Mouse (Mus musculus): ENCODE results near the gene Prp2. TPM values are rescaled to one million over a fixed set of nuclear protein-coding genes. Genes with fewer than 3 reads are reported as not detected.
"Not testable (repeated sequence)": the region's sequence is repeated elsewhere in the genome, so short reads cannot be mapped to it uniquely, and the experiment has no call there.

Prp2 gene
- not detected in 2 replicates for polyA plus RNA-seq (2011; ENCODE audit: insufficient read depth, insufficient read length, low replicate concordance, missing spikeins)

- H3K27ac ChIP-seq (ENCODE audit: control insufficient read depth, insufficient read depth, low read depth, low read length, poor library complexity); H3K4me3 ChIP-seq (replicated peaks; ENCODE audit: control insufficient read depth, low read depth, low read length); H3K4me1 ChIP-seq (ENCODE audit: control insufficient read depth, insufficient read depth, low read length): not testable (repeated sequence)
- WGBS = 66% methylated on average over 2 of the region's 2 CpGs
Observed at GRCm38 (mm10) chr6:132595613-132596012, at the start of gene Prp2. Prp2 (plus strand) TSS chr6:132595913.

DNA sequence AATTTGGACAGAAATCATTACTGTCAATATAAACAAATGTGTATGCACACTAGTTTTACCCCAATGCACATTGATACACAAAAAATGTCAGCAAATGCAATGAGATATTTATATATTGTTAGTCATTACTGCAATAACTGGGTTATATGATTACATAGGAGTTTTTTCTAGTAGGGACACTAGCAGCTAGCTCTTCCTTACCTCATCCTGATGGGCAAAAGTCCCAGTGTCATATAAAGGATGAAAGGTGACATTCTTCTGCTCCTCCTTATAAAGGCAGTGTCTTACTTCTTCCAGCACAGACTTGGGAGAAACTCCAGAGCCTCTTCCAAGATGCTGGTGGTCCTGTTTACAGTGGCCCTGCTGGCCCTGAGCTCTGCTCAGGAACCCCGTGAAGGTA lies 26.2 kb upstream of the Prp2 start, which contains the start of gene Prh1:
Prh1 (plus strand) TSS at position 301 of the 400 bp plus-strand sequence.
- WGBS = 68% methylated on average over 1 of the region's 1 CpGs
- not testable (repeated sequence) for H3K4me1 ChIP-seq (ENCODE audit: control insufficient read depth, insufficient read depth, low read length); H3K27ac ChIP-seq (ENCODE audit: control insufficient read depth, insufficient read depth, low read depth, low read length, poor library complexity); H3K4me3 ChIP-seq (replicated peaks; ENCODE audit: control insufficient read depth, low read depth, low read length)

- TF ChIP-seq CTCF (IDR thresholded peaks at IDR 0.05; ENCODE audit: control insufficient read depth, insufficient read depth, low read length) = no peak
- no peak for TF ChIP-seq POLR2A (IDR thresholded peaks at IDR 0.05; ENCODE audit: borderline replicate concordance, control insufficient read depth, low read depth, low read length)
- H3K4me3 ChIP-seq (replicated peaks; ENCODE audit: control insufficient read depth, low read depth, low read length) = no peak overlapping the region
- no peak overlapping the region for H3K27ac ChIP-seq (ENCODE audit: control insufficient read depth, insufficient read depth, low read depth, low read length, poor library complexity)
- H3K4me1 ChIP-seq (ENCODE audit: control insufficient read depth, insufficient read depth, low read length) = no peaks in the 10 kb centered on the region
Observed at GRCm38 (mm10) chr6:132649399-132649798, 53.7 kb downstream of the Prp2 start.

Other genes with a start within 250 kb of the Prp2 start
- not detected in 2 replicates for gene Gm8882, start 231.8 kb upstream of the Prp2 start, polyA plus RNA-seq (2011; ENCODE audit: insufficient read depth, insufficient read length, low replicate concordance, missing spikeins)
- not detected in 2 replicates for gene Prh1, start 26.1 kb upstream of the Prp2 start, polyA plus RNA-seq (2011; ENCODE audit: insufficient read depth, insufficient read length, low replicate concordance, missing spikeins)
- gene A630073D07Rik, start 55.6 kb downstream of the Prp2 start, polyA plus RNA-seq (2011; ENCODE audit: insufficient read depth, insufficient read length, low replicate concordance, missing spikeins) = not detected in 2 replicates
- gene Tas2r120, start 61.0 kb downstream of the Prp2 start, polyA plus RNA-seq (2011; ENCODE audit: insufficient read depth, insufficient read length, low replicate concordance, missing spikeins) = not detected in 2 replicates
- not detected in 2 replicates for gene Tas2r121, start 105.1 kb downstream of the Prp2 start, polyA plus RNA-seq (2011; ENCODE audit: insufficient read depth, insufficient read length, low replicate concordance, missing spikeins)
- not detected in 2 replicates for gene Tas2r122, start 116.0 kb downstream of the Prp2 start, polyA plus RNA-seq (2011; ENCODE audit: insufficient read depth, insufficient read length, low replicate concordance, missing spikeins)
- not detected in 2 replicates for gene Tas2r115, start 142.1 kb downstream of the Prp2 start, polyA plus RNA-seq (2011; ENCODE audit: insufficient read depth, insufficient read length, low replicate concordance, missing spikeins)
- not detected in 2 replicates for gene Tas2r124, start 158.8 kb downstream of the Prp2 start, polyA plus RNA-seq (2011; ENCODE audit: insufficient read depth, insufficient read length, low replicate concordance, missing spikeins)
- not detected in 2 replicates for gene Tas2r102, start 166.2 kb downstream of the Prp2 start, polyA plus RNA-seq (2011; ENCODE audit: insufficient read depth, insufficient read length, low replicate concordance, missing spikeins)
- gene Tas2r136, start 182.2 kb downstream of the Prp2 start, polyA plus RNA-seq (2011; ENCODE audit: insufficient read depth, insufficient read length, low replicate concordance, missing spikeins) = not detected in 2 replicates
- gene Tas2r117, start 206.9 kb downstream of the Prp2 start, polyA plus RNA-seq (2011; ENCODE audit: insufficient read depth, insufficient read length, low replicate concordance, missing spikeins) = not detected in 2 replicates